Mouse (Mus musculus): ENCODE measurements around the gene Nox4. TPM values are rescaled to one million over a fixed set of nuclear protein-coding genes. Genes with fewer than 3 reads are reported as not detected.
"Not testable (repeated sequence)": the region's sequence is repeated elsewhere in the genome, so short reads cannot be mapped to it uniquely, and the experiment has no call there.

Gene Nox4
- total and polyA plus RNA-seq, 2 experiments from 2014 or later: 0.99 to 1.3 TPM

- TF ChIP-seq CTCF (IDR thresholded peaks at IDR 0.05; ENCODE audit: low read depth): no peak
- Histone ChIP-seq H3K27ac (no peak overlapping the region), H3K4me1 (ENCODE audit: insufficient read depth, low read length) (no peaks in the 10 kb centered on the region), H3K36me3 (ENCODE audit: insufficient read depth, low read length) (no peaks in the 10 kb centered on the region), H3K4me2 (ENCODE audit: low read depth, low read length) (no peak overlapping the region), H3K4me3 (ENCODE audit: low read length) (no peak overlapping the region), H3K27me3 (ENCODE audit: insufficient read depth, low read length) (no peaks in the 10 kb centered on the region), H3K9me3 (ENCODE audit: low read length) (no peaks in the 10 kb centered on the region), H3K9ac (replicated peaks; ENCODE audit: low read length) (no peak overlapping the region)
- DNase-seq (ENCODE audit: low spot score) (no peak), ATAC-seq (no peak)
- WGBS: 86% methylated on average over 1 of the region's 1 CpGs
Observed at GRCm38 (mm10) chr7:87369131-87369530, 123.2 kb downstream of the Nox4 start.

- DNase-seq (ENCODE audit: low spot score) (no peak), ATAC-seq (no peak)
- Histone ChIP-seq H3K9ac (replicated peaks; ENCODE audit: low read length) (no peak overlapping the region), H3K36me3 (ENCODE audit: insufficient read depth, low read length) (no peaks in the 10 kb centered on the region), H3K9me3 (ENCODE audit: low read length) (no peaks in the 10 kb centered on the region), H3K4me3 (ENCODE audit: low read length) (no peak overlapping the region), H3K27me3 (ENCODE audit: insufficient read depth, low read length) (no peaks in the 10 kb centered on the region), H3K27ac (no peak overlapping the region), H3K4me2 (ENCODE audit: low read depth, low read length) (no peak overlapping the region), H3K4me1 (ENCODE audit: insufficient read depth, low read length) (no peaks in the 10 kb centered on the region)
- 81% methylated on average over 2 of the region's 2 CpGs for WGBS
- TF ChIP-seq CTCF (IDR thresholded peaks at IDR 0.05; ENCODE audit: low read depth): no peak
Observed at GRCm38 (mm10) chr7:87370789-87371188, 124.9 kb downstream of the Nox4 start.

- Histone ChIP-seq H3K27ac (no peak overlapping the region), H3K4me2 (ENCODE audit: low read depth, low read length) (no peak overlapping the region), H3K27me3 (ENCODE audit: insufficient read depth, low read length) (no peaks in the 10 kb centered on the region), H3K4me3 (ENCODE audit: low read length) (no peak overlapping the region), H3K9me3 (ENCODE audit: low read length) (no peaks in the 10 kb centered on the region), H3K4me1 (ENCODE audit: insufficient read depth, low read length) (no peaks in the 10 kb centered on the region), H3K9ac (replicated peaks; ENCODE audit: low read length) (no peak overlapping the region), H3K36me3 (ENCODE audit: insufficient read depth, low read length) (no peaks in the 10 kb centered on the region)
- ATAC-seq: no peak
- no peak for DNase-seq (ENCODE audit: low spot score)
- TF ChIP-seq CTCF (IDR thresholded peaks at IDR 0.05; ENCODE audit: low read depth): no peak
- 93% methylated on average over 2 of the region's 2 CpGs for WGBS
Observed at GRCm38 (mm10) chr7:87371316-87371715, 125.4 kb downstream of the Nox4 start.

GRCm38 (mm10) chr7:87374322-87374721, 128.4 kb downstream of the Nox4 start:
- TF ChIP-seq CTCF (IDR thresholded peaks at IDR 0.05; ENCODE audit: low read depth): no peak
- Histone ChIP-seq H3K36me3 (ENCODE audit: insufficient read depth, low read length) (no peaks in the 10 kb centered on the region), H3K9ac (replicated peaks; ENCODE audit: low read length) (no peak overlapping the region), H3K27ac (no peak overlapping the region), H3K4me2 (ENCODE audit: low read depth, low read length) (no peak overlapping the region), H3K9me3 (ENCODE audit: low read length) (no peaks in the 10 kb centered on the region), H3K27me3 (ENCODE audit: insufficient read depth, low read length) (no peaks in the 10 kb centered on the region), H3K4me1 (ENCODE audit: insufficient read depth, low read length) (no peaks in the 10 kb centered on the region), H3K4me3 (ENCODE audit: low read length) (no peak overlapping the region)
- no peak for DNase-seq (ENCODE audit: low spot score)
- ATAC-seq: no peak

GRCm38 (mm10) chr7:87374935-87375334, 129.0 kb downstream of the Nox4 start:
- H3K4me3 ChIP-seq (ENCODE audit: low read length): no peak overlapping the region

GRCm38 (mm10) chr7:87397023-87397422, 151.1 kb downstream of the Nox4 start:
- no peak overlapping the region for H3K9ac ChIP-seq (replicated peaks; ENCODE audit: low read length)
- H3K4me3 ChIP-seq (ENCODE audit: low read length): no peak overlapping the region
- ATAC-seq (no peak), DNase-seq (ENCODE audit: low spot score) (peak; percentile 2)
- no peak overlapping the region for H3K4me2 ChIP-seq (ENCODE audit: low read depth, low read length)
- TF ChIP-seq CTCF (IDR thresholded peaks at IDR 0.05; ENCODE audit: low read depth): no peak
- WGBS: 82% methylated on average over 7 of the region's 7 CpGs
- no peaks in the 10 kb centered on the region for H3K27me3 ChIP-seq (ENCODE audit: insufficient read depth, low read length)
- H3K27ac ChIP-seq: no peak overlapping the region
- H3K9me3 ChIP-seq (ENCODE audit: low read length): no peaks in the 10 kb centered on the region
- no peaks in the 10 kb centered on the region for H3K36me3 ChIP-seq (ENCODE audit: insufficient read depth, low read length)
- H3K4me1 ChIP-seq (ENCODE audit: insufficient read depth, low read length): no peaks in the 10 kb centered on the region

More at GRCm38 (mm10) chr7:87374935-87375334, 129.0 kb downstream of the Nox4 start:
- H3K9me3 ChIP-seq (ENCODE audit: low read length): no peaks in the 10 kb centered on the region
- no peaks in the 10 kb centered on the region for H3K4me1 ChIP-seq (ENCODE audit: insufficient read depth, low read length)
- DNase-seq (ENCODE audit: low spot score) (no peak), ATAC-seq (no peak)
- H3K27me3 ChIP-seq (ENCODE audit: insufficient read depth, low read length): no peaks in the 10 kb centered on the region
- no peak overlapping the region for H3K4me2 ChIP-seq (ENCODE audit: low read depth, low read length)
- H3K27ac ChIP-seq: no peak overlapping the region
- no peak overlapping the region for H3K9ac ChIP-seq (replicated peaks; ENCODE audit: low read length)
- 62% methylated on average over 2 of the region's 2 CpGs for WGBS
- TF ChIP-seq CTCF (IDR thresholded peaks at IDR 0.05; ENCODE audit: low read depth): no peak
- H3K36me3 ChIP-seq (ENCODE audit: insufficient read depth, low read length): no peaks in the 10 kb centered on the region

GRCm38 (mm10) chr7:87411373-87411772, 165.5 kb downstream of the Nox4 start:
- not testable (repeated sequence) for H3K36me3 ChIP-seq (ENCODE audit: insufficient read depth, low read length); H3K4me1 ChIP-seq (ENCODE audit: insufficient read depth, low read length); H3K27me3 ChIP-seq (ENCODE audit: insufficient read depth, low read length); H3K9me3 ChIP-seq (ENCODE audit: low read length); ATAC-seq; H3K4me3 ChIP-seq (ENCODE audit: low read length); H3K27ac ChIP-seq; H3K9ac ChIP-seq (replicated peaks; ENCODE audit: low read length); H3K4me2 ChIP-seq (ENCODE audit: low read depth, low read length); DNase-seq (ENCODE audit: low spot score)
- TF ChIP-seq CTCF (IDR thresholded peaks at IDR 0.05; ENCODE audit: low read depth): peak; percentile 58
- 11% methylated on average over 4 of the region's 4 CpGs for whole genome bisulfite sequencing

Measured in hindbrain, postnatal 0 days (tissue).